ENCODE assay signal across 8 mouse cellular contexts in the genomic region with DNA sequence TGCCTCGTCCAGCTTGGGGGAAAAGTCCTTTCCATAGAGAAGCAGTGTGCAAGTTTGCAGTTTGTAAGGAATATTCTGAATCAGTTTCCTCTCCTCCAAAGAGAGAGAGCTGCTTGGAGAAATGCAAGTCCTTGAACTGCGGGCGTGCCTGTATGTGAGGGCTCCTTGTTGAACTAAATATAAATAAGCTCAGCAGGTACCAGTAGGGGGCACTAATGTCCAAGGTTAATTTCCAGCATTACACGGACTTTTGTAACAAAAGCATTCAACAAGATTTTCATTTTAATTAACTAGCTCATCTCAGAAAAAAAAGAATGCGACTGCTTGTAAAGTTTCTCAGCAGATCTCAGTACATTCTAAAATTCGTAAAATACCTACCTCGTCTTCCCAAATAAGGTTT. TPM values are rescaled to one million over a fixed set of nuclear protein-coding genes. Genes with fewer than 3 reads are reported as not detected.
DNase-seq lines count a peak whose midpoint lies in the region; ATAC-seq and TF ChIP-seq lines count a peak whose summit lies in the region.

No protein-coding gene starts in this region.

- peaks cover 32% of the 10 kb centered on the region for H3K36me3 ChIP-seq in liver, embryonic 11.5 days (ENCODE audit: control insufficient read depth, insufficient read depth, low read length)
- H3K36me3 ChIP-seq in neural tube, embryonic 11.5 days (ENCODE audit: control insufficient read depth, insufficient read depth, low read length): peaks cover 10% of the 10 kb centered on the region
- peaks cover 58% of the 10 kb centered on the region for H3K36me3 ChIP-seq in hindbrain, embryonic 13.5 days

- H3K4me2 ChIP-seq in liver, embryonic 11.5 days: no peak overlapping the region
- no peak overlapping the region for H3K4me2 ChIP-seq in neural tube, embryonic 11.5 days (ENCODE audit: low read depth)
- H3K4me2 ChIP-seq in hindbrain, embryonic 13.5 days: no peak overlapping the region

- no peaks in the 10 kb centered on the region for H3K9me3 ChIP-seq in liver, embryonic 11.5 days (ENCODE audit: control insufficient read depth, low read length)
- H3K9me3 ChIP-seq in neural tube, embryonic 11.5 days (ENCODE audit: control insufficient read depth, low read length): no peaks in the 10 kb centered on the region
- no peaks in the 10 kb centered on the region for H3K9me3 ChIP-seq in hindbrain, embryonic 13.5 days

- no peak overlapping the region for H3K9ac ChIP-seq in liver, embryonic 11.5 days (ENCODE audit: low read depth, low read length)
- no peak overlapping the region for H3K9ac ChIP-seq in neural tube, embryonic 11.5 days (ENCODE audit: low read length)
- H3K9ac ChIP-seq in hindbrain, embryonic 13.5 days: no peak overlapping the region

- 73% methylated on average over 7 of the region's 7 CpGs for WGBS in liver, embryonic 11.5 days
- WGBS in neural tube, embryonic 11.5 days: 82% methylated on average over 7 of the region's 7 CpGs
- 72% methylated on average over 7 of the region's 7 CpGs for WGBS in hindbrain, embryonic 13.5 days

- peak; percentile 85 for TF ChIP-seq CTCF in layer of hippocampus, adult 2 months (conservative IDR thresholded peaks at IDR 0.05)

- no peak overlapping the region for H3K4me3 ChIP-seq in liver, embryonic 11.5 days (ENCODE audit: low read depth, low read length)
- no peak overlapping the region for H3K4me3 ChIP-seq in layer of hippocampus, adult 2 months
- no peak overlapping the region for H3K4me3 ChIP-seq in neural tube, embryonic 11.5 days (ENCODE audit: low read depth, low read length)
- no peak overlapping the region for H3K4me3 ChIP-seq in hindbrain, embryonic 13.5 days

- H3K4me1 ChIP-seq in liver, embryonic 11.5 days (replicated peaks; ENCODE audit: control insufficient read depth, insufficient read depth, low read length): no peaks in the 10 kb centered on the region
- no peaks in the 10 kb centered on the region for H3K4me1 ChIP-seq in neural tube, embryonic 11.5 days (ENCODE audit: control insufficient read depth, insufficient read depth, low read length)
- H3K4me1 ChIP-seq in hindbrain, embryonic 13.5 days (replicated peaks): no peaks in the 10 kb centered on the region

- DNase-seq in liver: peak; percentile 55
- DNase-seq in liver, embryonic 11.5 days (ENCODE audit: low spot score): no peak
- peak; percentile 43 for DNase-seq in Muller cell, postnatal 12 days (ENCODE audit: inconsistent ontology term)
- DNase-seq in cerebellum, adult 11 months: peak; percentile 53
- DNase-seq in frontal cortex, postnatal 36 days (ENCODE audit: low spot score in 2 of 2): peak; percentile 52 to 77
- peak; percentile 72 to 78 for DNase-seq in layer of hippocampus, adult 2 months (ENCODE audit: low spot score in 2 of 2)
- DNase-seq in neural tube, embryonic 11.5 days (ENCODE audit: low spot score): peak; percentile 30

- ATAC-seq in liver, embryonic 11.5 days (replicated peaks; ENCODE audit: low FRiP score): no peak
- no peak for ATAC-seq in neural tube, embryonic 11.5 days (ENCODE audit: insufficient read depth, low FRiP score, low TSS enrichment)
- no peak for ATAC-seq in hindbrain, embryonic 13.5 days (ENCODE audit: low FRiP score)

- H3K27ac ChIP-seq in liver, embryonic 11.5 days (ENCODE audit: low read depth, low read length): no peak overlapping the region
- H3K27ac ChIP-seq in layer of hippocampus, adult 2 months: no peak overlapping the region
- H3K27ac ChIP-seq in neural tube, embryonic 11.5 days (ENCODE audit: low read depth, low read length): no peak overlapping the region
- H3K27ac ChIP-seq in hindbrain, embryonic 13.5 days: no peak overlapping the region

- H3K27me3 ChIP-seq in liver, embryonic 11.5 days (replicated peaks; ENCODE audit: control insufficient read depth, insufficient read depth, low read length): no peaks in the 10 kb centered on the region
- no peaks in the 10 kb centered on the region for H3K27me3 ChIP-seq in neural tube, embryonic 11.5 days (ENCODE audit: control insufficient read depth, insufficient read depth, low read length)
- no peaks in the 10 kb centered on the region for H3K27me3 ChIP-seq in hindbrain, embryonic 13.5 days

RNA-seq across cellular contexts. Expression of a gene that starts 13.9 kb away (rescaled TPM):
- polyA plus RNA-seq in liver, embryonic 11.5 days (2014; fragmentation: Nextera tagmentation; extraction: Ambion mirVana): 57.2 and 65.9 TPM in 2 replicates
- total RNA-seq in layer of hippocampus, adult 2 months (2021): 10 to 100 TPM; 62.8 to 67.1 TPM
- polyA plus RNA-seq in neural tube, embryonic 11.5 days (2014; fragmentation: Nextera tagmentation; extraction: Ambion mirVana): 117 and 131 TPM in 2 replicates
- 60.4 and 64.1 TPM in 2 replicates for polyA plus RNA-seq in hindbrain, embryonic 13.5 days (2015; fragmentation: Nextera tagmentation; extraction: Ambion mirVana)
